Mouse (Mus musculus) layer of hippocampus, adult 9-10 months (tissue): ENCODE measurements around the gene Adra2c.

Experiments
- DNase-seq: peaks from one replicate; pipeline ENCODE4 v3.0.0; 2022; ENCODE audit warnings: low spot score

Adra2c gene

DNA sequence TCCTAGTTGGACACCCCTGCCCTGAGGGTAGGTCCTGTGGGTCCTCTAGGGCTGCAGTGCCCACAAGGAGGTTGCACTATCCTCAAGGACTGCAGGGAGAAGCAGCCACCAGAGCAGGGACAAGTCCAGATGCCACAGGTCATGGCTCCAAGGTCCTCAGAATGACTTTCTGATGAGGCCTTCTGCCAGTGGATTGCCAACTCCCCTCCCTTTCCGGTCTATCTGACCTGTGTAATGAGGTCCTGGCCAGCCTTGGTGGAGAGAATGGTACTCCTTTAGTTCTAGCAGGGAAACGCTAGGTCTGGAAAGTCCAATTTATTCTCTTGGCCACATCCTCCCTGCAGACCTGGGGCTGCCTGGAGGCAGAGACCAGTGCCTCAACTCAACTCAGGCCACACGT, at the start of gene Adra2c:
Gene Adra2c, plus strand, starts transcription at position 301 of the 400 bp plus-strand sequence.
- DNase-seq = no peak

DNA sequence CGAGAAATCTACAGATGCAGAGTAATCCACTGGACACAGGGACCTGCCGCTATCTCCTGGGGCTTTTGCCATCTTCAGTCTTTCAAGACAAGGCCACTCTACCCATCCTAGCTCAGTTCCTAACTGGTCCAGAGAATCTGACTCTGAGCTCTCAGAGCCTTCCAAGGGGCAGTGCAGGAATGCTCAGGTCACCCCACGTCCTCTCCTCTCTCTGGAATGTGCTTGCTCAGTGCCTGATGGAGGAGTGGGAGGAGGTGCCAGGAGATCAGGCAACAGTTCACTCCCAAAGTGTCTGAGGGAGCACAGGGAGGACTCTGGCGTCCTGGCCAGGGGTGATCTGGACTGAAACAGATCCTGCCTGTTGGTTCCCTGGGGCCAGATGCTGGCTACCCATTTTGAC, 45.0 kb upstream of the Adra2c start:
- no peak for DNase-seq

DNA sequence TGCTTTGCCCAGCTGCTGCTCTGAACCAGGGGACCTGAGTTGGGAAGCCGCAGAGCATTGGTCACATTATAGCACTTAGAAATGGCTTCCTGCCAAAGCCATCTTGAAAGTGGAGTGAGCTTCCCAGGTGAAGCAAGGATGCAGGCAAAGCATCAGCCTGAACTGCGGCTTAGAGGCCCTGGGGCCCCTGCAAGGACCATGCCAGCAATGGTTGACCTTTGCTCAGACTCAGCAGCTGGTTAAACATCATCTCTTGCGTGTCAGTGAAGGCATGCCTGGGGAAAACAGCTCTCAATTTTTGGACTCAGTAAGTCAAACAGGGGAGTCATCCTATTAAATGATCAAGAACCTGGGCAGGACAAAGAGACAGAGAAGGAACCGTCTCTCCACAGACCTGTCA, 40.4 kb upstream of the Adra2c start:
- DNase-seq = no peak

DNA sequence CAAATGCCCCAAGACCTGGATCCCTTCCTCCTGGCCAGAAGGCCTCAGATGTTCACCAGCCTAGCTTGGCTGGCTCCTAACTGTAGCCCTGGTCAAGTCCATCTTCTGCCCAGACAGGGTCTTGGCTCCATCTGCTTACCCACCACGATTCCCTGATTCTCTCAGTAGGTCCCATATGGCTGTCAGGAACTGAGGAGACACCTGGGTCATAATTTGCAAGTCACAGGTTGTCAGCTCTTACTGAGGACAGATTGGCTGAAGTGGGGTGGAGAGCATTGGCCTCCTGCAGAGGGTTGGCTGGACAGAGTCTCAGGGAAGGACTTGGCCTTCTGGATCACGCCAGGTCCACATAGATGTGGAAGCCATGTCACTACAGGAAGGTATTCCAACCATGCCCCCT, 39.5 kb upstream of the Adra2c start:
- DNase-seq = no peak

DNA sequence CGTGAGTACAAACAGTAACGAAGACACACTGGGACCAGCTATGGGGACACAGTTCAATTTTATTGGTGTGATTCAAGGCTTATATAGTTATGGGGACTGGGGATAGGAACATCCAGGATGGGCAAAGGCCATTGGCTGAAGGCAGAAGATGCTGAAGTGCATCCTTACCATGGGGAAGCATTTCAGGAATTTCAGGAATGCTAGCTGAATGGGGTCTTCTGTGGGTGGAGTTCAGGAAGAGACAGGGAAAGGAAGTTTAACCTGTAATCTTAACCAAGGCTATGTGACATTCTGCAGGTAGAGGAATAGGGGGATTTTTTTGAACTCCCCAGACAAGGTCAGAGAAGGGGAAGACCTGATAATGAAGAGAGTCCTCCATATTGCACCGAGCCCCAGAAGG, 36.6 kb upstream of the Adra2c start:
- DNase-seq = no peak

DNA sequence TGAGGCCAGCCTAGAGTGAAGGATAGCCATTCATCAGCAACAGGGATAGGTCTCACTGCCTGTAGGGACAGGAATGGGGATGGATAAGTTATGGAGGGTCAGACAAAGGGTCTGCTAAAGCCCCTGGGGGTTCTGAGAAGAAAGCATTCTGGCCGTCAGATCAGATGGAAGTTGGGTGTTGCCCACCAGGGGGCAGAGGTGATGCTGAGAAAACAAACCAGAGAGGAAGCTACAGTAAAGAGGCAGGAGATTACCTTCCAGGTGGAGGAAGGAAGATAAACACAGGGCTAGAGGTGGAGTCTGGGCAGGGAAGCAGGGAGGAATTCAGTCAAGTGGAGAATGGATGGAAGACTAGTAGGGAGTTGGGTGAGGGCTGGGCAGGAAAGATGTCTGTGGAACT, 33.9 kb upstream of the Adra2c start:
- no peak for DNase-seq

DNA sequence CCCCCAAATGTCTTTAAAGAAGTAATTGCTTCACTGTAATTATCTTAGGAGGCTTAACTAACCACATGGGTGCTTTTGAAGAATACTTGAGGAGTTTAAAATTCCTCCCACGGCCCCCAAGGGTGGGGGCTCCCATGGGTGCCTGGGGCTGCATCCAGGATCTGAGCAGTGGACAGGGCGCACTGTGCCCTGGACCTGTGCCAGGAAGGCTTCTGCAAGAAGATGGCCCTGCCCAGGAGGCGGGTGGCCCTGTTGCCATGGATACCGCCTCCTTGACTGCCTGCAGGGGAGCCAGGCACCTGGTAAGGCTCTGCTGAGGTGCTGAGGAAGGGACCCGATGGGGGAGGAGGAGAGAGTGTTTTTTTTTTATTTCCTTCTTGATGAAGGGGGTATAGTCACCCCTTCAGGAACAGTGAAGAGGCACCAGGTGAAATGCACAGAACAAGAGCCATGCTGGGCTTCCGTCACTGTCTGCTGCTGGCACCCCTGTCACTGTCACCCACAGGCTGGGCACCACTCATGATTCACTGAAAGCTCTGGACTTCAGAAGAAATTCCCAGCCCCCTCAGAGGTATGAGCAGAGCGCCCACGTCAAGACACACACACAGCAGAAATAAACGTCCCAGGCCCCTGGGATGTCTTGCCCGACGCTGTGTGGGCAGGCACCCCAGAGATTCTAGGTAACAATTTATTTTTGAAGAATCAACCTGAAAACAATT, 32.4 kb upstream of the Adra2c start:
- no peak for DNase-seq

DNA sequence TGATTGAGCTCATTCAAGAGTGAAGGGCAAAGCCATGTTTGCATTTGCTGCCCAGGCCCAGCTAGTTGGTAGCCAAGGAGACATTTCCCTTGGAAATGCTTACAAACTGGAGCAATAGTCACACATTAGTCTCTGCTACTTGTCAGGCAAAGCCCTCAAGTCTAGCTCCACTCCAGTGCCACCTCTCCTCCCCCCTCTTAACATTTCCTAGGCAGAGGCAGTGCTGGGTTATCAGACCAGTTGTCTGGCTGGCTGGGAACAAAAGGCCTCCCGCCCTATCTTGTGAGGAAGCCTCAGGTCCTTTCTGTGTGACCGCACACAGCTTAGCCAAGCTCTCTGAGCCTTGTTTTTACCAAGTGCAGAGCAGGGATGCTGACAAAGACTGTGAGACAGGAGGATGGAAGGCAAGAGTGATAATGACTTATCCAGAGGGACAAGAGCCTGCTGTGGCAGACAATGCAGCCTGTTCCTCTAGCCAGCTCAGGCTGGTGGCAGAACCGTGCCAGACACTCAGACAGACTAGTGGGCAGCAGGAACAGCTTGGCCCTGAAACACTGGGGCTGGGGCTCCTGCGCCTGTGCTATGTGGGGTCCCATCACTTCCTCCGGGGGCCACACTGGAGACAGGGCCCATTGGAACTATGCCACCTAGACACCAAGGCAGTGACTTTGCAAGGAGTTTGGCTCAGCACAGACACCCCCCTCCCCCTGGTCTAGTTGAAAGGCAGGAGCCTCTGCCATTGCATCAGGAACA, 23.0 kb upstream of the Adra2c start:
- no peak for DNase-seq

DNA sequence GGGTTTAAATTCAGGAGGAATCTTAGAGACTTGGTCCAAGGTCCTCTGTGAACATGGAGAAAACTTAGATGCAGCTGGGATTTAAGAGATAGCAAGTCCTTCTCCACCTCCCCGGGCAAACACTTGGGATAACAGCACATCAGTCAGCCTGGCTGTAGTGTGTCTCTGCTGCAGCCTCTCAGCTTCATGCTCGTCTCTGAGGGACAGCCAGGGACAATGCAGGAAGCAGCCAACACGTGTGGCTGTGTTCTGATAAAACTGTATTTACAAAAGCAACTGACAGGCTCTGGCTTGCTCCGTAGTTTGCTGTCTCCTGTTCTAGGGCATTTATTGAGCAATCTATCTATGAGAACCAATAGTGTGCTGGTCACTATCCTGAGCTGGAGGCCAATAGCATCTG, 14.4 kb upstream of the Adra2c start:
- DNase-seq = no peak

DNA sequence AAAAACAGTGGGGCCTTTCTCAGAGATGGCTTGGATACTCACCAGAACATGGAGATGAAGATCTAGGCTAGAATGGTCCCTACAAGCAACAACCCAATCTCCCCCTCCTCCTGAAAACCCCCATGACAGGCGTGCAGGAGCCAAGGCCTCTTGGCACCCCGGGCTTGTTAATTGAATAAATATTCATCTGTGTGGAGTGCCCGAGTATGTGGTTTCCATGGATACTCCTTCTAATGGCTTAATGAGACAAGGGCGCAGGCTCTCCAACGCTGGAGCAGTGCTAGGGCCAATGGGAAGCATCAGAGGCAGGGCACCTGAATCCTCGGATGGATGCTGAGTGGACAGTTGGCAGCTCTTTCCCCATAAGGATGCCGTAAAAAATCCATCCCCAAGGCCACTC, 10.6 kb upstream of the Adra2c start:
- DNase-seq = no peak

DNA sequence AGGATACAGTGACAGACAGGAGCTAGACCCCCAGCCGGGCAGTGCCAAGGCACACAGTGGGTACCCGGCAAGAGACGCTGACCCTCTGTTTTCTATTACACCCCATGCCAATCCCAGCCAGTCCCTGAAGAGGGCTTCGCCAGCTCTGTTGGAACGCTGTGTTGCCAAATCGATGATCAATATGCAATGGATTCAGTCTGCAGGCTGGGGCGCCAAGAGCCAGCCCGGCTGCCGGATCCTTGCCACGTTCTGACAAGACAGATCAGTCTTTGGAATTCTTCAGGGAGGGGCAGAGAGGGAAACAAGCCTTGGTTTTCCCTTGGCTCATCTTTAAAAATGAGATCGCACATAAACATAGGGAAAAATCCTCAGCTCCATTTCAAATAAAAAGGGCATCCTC, 2.8 kb upstream of the Adra2c start:
- no peak for DNase-seq

DNA sequence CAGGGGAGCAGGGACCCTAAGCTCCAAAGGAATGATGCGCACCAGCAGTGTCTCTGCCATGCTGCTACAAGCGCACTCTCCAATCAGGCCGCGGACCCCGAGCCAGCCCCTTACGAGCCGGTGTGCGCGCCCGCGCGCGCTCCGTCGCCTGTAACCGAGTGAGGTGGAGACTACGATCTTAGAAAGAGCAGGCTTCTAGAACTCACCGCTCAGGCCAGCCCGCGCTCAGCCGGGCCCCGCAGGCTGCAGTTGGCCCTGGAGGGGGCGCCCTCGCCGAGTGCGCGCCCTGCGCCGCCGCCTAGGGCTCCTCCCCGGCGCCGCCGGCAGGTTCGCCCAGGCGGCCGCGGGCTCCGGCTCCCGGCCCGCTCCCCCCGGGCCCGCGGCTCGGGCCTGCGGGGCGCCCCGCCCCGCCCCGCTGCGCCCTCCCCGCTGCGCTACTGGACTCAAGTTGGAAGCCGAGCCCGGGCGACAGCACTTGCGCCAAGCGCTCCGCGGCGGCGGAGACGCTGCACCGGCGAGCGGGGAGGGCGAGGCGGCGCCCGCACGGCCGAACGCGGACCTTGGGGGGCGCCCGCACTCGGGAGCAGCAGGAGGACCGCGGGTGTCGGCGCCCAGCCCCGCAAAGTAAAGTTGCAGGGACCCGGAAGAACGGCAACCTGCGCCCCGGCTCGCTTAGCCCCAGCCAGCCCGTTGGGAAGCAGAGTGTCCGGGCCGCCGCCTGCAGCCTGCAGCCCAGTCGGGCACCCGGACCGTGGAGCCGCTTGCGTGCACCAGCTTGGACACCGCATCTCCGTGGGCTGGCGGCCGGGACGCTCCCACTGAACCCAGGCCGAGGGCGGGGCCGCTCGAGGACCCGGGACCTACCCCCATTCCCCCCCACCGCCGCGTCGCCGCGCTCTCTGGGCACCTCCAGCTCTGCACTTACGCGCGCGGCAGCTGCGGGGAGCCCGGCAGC, 899 bp downstream of the Adra2c start:
- no peak for DNase-seq

DNA sequence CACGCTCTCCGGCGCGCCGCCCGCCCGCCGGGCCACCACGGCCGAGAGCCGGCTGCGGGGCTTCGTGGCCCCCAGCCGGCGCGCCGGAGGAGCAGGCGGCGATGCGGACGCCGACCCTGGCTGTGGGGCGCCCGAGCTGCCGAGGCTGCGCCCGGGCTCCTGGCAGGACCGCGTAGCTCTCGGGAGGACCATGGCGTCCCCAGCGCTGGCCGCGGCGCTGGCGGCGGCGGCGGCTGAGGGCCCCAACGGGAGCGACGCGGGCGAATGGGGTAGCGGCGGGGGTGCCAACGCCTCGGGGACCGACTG, 1.5 kb downstream of the Adra2c start:
- DNase-seq = no peak

DNA sequence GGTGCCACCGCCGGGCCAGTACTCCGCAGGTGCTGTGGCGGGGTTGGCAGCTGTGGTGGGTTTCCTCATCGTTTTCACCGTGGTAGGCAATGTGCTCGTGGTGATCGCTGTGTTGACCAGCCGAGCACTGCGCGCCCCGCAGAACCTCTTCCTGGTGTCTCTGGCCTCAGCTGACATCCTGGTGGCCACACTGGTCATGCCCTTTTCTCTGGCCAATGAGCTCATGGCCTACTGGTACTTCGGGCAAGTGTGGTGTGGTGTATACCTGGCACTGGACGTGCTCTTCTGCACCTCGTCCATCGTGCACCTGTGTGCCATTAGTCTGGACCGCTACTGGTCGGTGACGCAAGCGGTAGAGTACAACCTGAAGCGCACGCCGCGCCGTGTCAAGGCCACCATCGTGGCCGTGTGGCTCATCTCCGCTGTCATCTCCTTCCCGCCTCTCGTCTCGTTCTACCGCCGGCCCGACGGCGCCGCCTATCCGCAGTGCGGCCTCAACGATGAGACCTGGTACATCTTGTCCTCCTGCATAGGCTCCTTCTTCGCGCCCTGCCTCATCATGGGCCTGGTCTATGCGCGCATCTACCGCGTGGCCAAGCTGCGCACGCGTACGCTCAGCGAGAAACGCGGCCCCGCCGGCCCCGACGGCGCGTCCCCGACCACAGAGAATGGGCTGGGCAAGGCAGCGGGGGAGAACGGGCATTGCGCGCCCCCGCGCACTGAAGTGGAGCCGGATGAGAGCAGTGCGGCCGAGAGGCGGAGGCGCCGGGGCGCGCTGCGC, 2.1 kb downstream of the Adra2c start:
- DNase-seq = no peak

DNA sequence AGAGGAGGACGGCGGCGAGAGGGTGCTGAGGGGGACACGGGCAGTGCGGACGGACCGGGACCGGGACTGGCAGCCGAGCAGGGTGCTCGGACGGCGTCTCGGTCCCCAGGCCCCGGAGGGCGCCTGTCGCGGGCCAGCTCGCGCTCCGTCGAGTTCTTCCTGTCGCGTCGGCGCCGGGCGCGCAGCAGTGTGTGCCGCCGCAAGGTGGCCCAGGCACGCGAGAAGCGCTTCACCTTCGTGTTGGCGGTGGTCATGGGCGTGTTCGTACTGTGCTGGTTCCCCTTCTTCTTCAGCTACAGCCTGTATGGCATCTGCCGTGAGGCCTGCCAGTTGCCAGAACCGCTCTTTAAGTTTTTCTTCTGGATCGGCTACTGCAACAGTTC, 2.7 kb downstream of the Adra2c start:
- no peak for DNase-seq

DNA sequence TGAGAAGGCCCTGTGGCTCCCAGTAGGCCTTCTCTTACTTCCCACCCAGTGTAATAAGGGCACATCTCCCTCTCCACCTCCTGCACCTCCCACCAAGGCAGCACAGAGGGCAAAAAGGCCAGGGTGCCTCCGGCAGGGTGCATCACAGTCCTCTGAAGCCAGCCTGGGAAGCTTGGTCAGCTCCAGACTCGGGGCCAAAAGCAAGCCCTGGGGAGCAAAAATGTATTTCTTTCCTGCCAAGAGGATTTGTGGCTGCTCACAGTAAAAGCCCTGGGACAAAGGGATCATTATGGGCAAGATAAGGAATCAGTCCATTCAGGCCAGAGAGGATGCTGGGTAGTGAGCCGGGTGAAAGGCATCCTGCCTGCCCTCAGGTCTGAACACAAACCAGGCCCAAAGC, 7.2 kb downstream of the Adra2c start:
- DNase-seq = no peak

DNA sequence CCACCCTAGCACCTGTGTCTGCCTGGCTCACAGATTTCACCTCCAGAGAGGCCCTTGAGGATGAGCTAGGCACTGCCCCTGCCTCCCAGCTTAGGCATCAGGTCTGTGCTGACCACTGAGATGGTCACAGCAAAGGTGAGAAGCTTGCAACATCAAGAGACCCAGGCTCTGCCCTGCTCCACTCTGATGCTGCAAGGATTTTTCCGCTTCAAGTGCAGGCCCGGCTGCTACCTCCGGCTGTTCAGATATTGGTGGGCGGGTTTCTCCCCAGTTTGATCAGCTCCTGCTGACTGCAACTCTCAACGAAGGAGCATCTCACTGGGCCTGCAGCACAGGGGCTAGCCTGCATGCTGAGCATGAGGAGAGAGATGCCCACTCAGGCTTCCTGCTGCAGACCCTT, 8.1 kb downstream of the Adra2c start:
- DNase-seq = no peak

DNA sequence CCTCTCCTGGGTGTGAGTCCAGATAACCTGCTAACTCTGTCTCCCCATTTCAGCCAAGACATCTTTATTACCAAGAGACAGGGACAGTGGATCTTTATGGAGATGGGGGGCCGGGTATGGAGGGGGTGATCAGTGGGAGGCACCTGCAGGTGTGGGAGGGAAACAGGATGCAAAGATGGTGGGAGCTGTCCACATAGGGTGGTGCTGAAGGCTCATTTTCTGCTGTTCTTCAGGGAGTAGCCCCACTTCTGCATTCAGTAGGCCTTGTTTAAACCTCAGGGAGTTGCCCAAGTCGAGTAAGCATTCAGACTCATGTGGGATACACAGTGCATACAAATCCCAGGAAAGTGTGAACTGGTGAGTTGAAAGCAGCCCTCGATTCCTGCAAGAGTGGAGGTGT, 21.5 kb downstream of the Adra2c start:
- DNase-seq = no peak

DNA sequence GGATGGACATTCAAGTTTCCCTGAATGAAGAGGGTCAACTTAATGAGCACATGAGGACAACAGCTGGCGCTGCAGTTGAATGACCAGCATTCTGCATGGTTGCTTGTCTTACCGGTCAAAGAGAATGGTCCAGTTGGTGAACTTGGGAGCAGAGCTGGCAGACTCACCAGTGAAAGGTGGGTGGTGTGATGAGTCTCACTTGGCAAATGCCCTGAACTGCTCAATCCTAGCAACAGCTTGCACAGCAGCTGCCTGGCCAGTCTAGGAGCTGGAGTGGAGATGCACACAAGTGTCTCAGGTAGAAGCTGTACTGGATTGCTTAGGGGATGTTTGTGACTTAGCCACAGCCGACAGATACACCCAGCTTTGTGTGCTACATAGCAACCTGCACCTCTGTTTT, 26.1 kb downstream of the Adra2c start:
- no peak for DNase-seq

DNA sequence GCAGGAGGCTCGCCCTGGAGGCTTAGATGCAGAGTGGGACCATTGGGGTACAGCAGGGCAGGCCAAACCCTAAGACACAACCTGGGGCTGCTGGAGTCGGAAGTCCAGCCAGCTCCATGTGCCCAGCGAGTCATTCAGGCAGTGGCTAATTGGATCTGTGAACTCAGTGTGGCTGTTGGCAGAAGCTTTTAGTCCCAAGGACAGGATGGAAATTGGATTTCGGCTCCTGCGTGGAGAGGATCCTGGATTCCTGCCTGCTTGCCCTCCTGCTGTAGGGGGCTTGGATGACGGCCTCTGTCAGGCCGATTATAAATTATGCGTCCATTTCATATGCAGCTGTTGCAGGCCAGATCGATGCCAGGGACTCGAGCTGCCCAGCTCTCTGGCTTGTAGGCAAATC, 27.2 kb downstream of the Adra2c start:
- no peak for DNase-seq

DNA sequence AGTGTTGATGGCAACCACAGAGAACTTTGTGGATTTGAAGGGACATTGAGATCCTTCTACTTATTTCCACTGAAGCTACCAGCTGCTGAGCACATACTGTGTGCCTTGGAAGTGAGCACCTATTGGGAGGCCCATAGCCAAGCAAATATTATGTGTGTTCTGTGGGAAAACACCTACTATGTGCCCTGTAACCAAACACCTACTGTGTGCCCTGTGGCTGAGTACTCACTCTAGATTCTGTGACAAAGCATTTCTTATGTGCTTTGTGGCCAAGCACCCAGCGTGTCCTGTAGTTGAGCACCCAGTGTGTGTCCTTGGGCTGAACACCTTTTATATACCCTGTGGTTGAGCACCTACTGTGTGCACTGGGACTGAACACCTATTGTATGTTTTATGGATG, 28.6 kb downstream of the Adra2c start:
- DNase-seq = no peak

DNA sequence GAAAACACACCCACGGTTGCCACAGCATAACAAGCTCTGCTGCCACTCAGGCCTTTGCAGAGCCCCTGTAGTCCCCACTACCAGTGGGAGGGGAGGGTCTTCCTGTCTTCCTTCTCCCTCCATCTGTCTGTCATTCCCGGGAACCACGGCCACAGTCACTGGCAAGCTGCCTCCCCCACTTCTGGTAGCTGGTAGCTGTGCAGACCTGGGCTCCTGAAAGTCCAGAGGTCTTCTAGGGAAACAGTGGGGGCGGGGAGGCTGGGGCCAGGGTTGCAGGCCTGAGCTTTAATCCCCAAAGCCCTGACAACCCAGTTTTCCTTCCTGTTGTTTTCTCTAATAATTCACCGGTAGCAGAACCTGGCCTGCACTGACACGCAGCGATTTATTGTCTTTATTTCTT, 31.7 kb downstream of the Adra2c start:
- DNase-seq = no peak
